Mouse (Mus musculus) lung, postnatal 0 days (tissue): ENCODE results near the gene Pcyox1.

Experiments
- CTCF ChIP-seq: IDR thresholded peaks from 2 replicates; pipeline ENCODE4 v1.5.1; 2016; ENCODE audit warnings: antibody characterized with exemption, mild to moderate bottlenecking
- EP300 ChIP-seq: IDR thresholded peaks from 2 replicates; pipeline ENCODE4 v1.6.1; 2016; ENCODE audit warnings: antibody characterized with exemption, mild to moderate bottlenecking, control low read depth

DNA sequence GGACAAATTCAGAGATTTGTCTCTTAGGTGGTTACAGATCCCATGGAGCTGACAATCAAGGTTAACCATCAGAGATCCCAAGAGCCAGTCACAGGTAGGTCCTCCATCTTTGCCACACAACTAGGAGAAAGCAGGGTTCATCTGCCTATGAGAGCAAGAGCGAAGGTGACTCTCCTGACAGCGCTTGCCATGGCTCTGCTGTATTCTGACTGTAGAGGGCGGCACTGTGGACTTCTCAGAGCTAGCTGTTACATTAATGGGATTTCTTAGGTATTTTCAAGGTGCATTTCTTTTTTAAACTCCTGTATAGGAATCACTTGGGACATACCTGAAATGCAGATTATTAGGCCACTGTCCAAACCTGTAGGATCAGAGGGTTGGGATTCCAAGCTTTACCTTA, 42.0 kb downstream of the Pcyox1 start:
- peak; percentile 26; the same call in 1 of the 2 replicates for TF ChIP-seq CTCF
- no peak for TF ChIP-seq EP300
